Mouse (Mus musculus) testis, adult 2 months (tissue): ENCODE results near the gene Edem1. TPM values are rescaled to one million over a fixed set of nuclear protein-coding genes. Genes with fewer than 3 reads are reported as not detected.

Experiments
- H3K27ac ChIP-seq: fragments of 200-500 bp; 2 replicates; pipeline ENCODE4 v1.5.1; 2012; ENCODE audit warnings: low read depth, low read length; ENCODE audit not compliant: control insufficient read depth, insufficient read depth
- H3K27me3 ChIP-seq: fragments of 200-500 bp; 2 replicates; pipeline ENCODE4 v1.6.1; 2012; ENCODE audit warnings: mild to moderate bottlenecking, low read length, moderate library complexity; ENCODE audit not compliant: control insufficient read depth, insufficient read depth
- H3K36me3 ChIP-seq: fragments of 200-500 bp; 2 replicates; pipeline ENCODE4 v1.6.1; 2012; ENCODE audit warnings: mild to moderate bottlenecking, low read length; ENCODE audit not compliant: control insufficient read depth, insufficient read depth
- H3K4me1 ChIP-seq: fragments of 200-500 bp; 2 replicates; pipeline ENCODE4 v1.6.1; 2012; ENCODE audit warnings: low read length; ENCODE audit not compliant: control insufficient read depth, insufficient read depth
- H3K4me3 ChIP-seq: fragments of 200-500 bp; 2 replicates; pipeline ENCODE4 v1.5.1; 2012; ENCODE audit warnings: low read depth, mild to moderate bottlenecking, low read length, moderate library complexity, mixed read lengths; ENCODE audit not compliant: control insufficient read depth
- CTCF ChIP-seq: fragments of 200-500 bp; IDR thresholded peaks from 2 replicates; pipeline ENCODE4 v1.5.1; 2012; ENCODE audit warnings: low read depth, mild to moderate bottlenecking, inconsistent platforms, low read length, moderate library complexity; ENCODE audit not compliant: control insufficient read depth, insufficient read depth, insufficient replicate concordance
- POLR2A ChIP-seq: fragments of 200-500 bp; IDR thresholded peaks from 2 replicates; pipeline ENCODE4 v1.6.1; 2012; ENCODE audit warnings: low read depth, mild to moderate bottlenecking, inconsistent platforms, low read length, moderate library complexity; ENCODE audit not compliant: control insufficient read depth
- polyA plus RNA-seq: library from polyadenylated mRNA; depleted of rRNA; stranded (reverse); fragments of >200 nt; gene quantifications from 2 replicates; pipeline ENCODE4 v1.2.3, GENCODE M21; 2012

Gene Edem1
- polyA plus RNA-seq, 1 experiment = 7.4 TPM

DNA sequence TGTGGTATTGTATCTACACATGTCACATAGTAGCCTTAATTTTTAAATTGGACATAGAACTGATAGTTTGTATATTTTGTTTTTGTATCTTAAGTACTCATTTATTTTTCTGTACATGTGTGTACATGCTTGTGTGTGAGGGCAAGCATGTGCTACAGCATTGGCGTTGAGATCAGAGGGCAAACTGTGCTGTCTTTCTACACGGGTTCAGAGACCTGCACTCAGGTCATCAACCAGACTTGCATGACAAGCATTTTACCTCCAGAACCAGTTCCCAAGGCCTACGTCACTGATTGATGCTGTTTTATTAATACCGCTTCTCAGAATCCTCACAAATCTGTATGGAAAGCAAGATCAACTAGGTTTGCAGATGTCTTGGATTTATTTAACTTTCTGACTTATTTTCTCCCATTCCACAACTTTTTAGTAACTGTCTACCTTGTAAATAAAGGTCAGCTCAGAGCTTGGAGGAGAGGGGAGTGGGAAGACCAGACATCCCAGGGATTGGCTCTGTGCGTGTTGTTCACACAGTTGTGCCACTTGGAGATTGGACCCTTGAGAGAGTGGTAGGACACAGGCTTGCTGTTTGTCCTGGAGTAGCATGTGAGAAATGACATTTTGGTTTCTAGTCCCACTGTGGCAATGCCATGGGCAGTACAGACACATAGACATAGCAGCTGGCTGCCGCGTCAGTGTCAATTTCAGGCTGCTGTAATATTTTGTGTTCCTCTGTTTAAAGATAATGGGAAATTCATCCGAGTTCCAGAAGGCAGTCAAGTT lies 12.6 kb downstream of the Edem1 start:
- Histone ChIP-seq H3K4me1 (no peaks in the 10 kb centered on the region), H3K4me3 (no peak overlapping the region), H3K36me3 (no peaks in the 10 kb centered on the region), H3K27ac (no peak overlapping the region), H3K27me3 (no peaks in the 10 kb centered on the region)
- TF ChIP-seq CTCF (no peak), POLR2A (no peak)

DNA sequence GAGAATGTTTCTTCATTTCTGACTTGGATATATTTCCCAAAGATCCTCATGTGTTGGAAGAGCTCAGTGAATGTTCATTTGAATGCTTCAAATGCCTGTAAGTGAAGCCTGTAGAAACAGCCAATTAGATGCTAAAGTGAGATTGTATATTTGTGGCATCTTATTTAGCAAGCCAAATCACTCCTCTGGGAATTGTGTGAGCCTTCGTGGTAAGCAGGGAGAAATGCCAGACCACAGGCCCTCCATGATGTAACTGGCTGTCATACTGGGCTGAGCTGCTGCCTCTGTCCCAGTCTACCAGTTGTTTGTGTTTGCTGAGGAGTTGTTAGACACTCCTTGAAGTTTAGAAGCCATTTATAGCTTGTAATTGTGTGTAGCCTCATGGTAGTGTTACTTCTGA lies 15.2 kb downstream of the Edem1 start:
- Histone ChIP-seq H3K36me3 (no peaks in the 10 kb centered on the region), H3K4me1 (no peaks in the 10 kb centered on the region), H3K4me3 (no peak overlapping the region), H3K27me3 (no peaks in the 10 kb centered on the region), H3K27ac (no peak overlapping the region)
- no peak for TF ChIP-seq POLR2A
- no peak for TF ChIP-seq CTCF

DNA sequence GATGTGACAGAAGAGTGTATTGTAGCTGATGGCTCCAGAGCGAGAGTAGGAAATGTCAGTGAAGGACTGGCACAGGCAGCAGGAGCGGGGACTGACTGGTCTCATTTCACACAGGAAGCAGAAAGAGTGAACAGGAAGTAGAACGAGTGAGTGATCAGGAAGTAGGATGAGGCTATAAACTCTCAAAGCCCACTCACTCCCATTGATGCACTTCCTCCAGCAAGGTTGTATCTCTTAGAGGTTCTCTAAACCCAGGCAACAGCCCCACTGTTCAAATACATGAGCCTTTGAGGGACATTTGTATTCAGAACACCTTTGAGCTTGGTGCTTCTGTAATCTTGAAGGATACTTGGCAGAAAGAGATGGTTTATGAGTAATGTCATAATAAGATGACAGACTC lies 15.7 kb downstream of the Edem1 start:
- Histone ChIP-seq H3K27me3 (no peaks in the 10 kb centered on the region), H3K4me1 (no peaks in the 10 kb centered on the region), H3K27ac (no peak overlapping the region), H3K36me3 (no peaks in the 10 kb centered on the region), H3K4me3 (no peak overlapping the region)
- no peak for TF ChIP-seq CTCF
- no peak for TF ChIP-seq POLR2A

DNA sequence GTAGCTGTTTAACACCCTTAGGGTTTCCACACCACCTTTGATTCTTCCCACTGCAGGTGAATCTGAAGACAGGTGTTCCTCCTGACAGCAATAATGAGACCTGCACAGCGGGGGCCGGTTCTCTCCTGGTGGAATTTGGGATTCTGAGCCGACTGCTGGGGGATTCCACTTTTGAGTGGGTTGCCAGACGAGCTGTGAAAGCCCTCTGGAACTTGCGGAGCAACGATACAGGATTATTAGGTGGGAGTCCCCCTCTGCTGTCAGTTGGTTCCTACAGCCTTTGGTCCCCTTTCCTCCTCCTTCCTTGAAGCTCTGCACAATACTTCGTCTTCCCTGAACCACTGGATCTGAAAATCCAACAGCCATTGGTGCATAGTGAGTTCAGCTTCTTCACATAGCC lies 16.3 kb downstream of the Edem1 start:
- no peaks in the 10 kb centered on the region for H3K27me3 ChIP-seq
- TF ChIP-seq CTCF (no peak), POLR2A (no peak)
- H3K4me3 ChIP-seq = no peak overlapping the region
- H3K36me3 ChIP-seq = no peaks in the 10 kb centered on the region
- no peaks in the 10 kb centered on the region for H3K4me1 ChIP-seq
- no peak overlapping the region for H3K27ac ChIP-seq

DNA sequence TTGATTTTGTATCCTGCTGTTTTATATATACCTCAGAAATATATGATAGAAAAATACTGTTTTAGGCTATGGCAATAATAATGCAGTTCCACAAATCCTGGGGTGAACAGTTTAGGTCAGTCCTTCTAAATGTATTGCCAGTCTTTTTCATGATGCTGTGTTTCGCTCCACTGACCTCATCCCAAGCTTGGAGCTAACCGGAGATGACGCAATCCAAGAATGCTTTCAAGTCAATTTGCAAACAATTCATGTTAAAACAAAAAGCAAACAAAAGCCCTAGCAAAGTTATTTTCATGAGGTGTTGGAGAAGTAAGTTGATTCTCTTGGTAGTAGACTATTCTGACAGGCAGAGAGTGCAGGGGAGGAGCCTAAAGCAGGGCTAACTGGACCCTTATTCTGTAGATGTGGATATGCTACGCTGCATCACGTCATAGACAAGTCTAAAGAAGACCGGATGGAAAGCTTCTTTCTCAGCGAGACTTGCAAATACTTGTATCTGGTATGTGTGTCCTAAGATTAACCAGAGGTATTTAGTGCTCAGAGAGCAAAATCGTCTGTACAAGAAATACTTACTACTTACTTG lies 23.7 kb downstream of the Edem1 start:
- H3K27ac ChIP-seq = no peak overlapping the region
- no peaks in the 10 kb centered on the region for H3K36me3 ChIP-seq
- H3K4me3 ChIP-seq = no peak overlapping the region
- no peaks in the 10 kb centered on the region for H3K4me1 ChIP-seq
- no peaks in the 10 kb centered on the region for H3K27me3 ChIP-seq
- no peak for TF ChIP-seq POLR2A
- no peak for TF ChIP-seq CTCF

DNA sequence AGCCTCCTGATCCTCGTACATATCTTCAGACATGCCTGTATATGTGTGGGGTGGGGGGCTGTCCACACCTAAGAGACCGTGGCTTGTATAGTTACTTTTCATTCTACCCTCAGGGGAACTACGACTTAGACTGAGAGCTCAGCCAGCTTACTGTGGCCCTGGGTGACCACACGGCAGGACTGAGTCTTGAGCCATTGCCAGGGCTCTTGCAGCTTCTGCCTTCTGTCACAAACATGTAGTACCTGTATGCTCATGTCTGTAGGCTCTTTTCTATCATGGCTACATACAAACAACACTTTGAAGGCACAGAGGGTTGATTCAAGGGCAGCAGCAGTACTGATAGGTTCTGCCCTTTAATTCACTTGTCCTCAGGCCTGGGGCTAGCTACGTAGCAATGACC lies 24.5 kb downstream of the Edem1 start:
- no peaks in the 10 kb centered on the region for H3K27me3 ChIP-seq
- no peak for TF ChIP-seq CTCF
- TF ChIP-seq POLR2A = no peak
- H3K36me3 ChIP-seq = no peaks in the 10 kb centered on the region
- H3K27ac ChIP-seq = no peak overlapping the region
- H3K4me3 ChIP-seq = no peak overlapping the region
- no peaks in the 10 kb centered on the region for H3K4me1 ChIP-seq

DNA sequence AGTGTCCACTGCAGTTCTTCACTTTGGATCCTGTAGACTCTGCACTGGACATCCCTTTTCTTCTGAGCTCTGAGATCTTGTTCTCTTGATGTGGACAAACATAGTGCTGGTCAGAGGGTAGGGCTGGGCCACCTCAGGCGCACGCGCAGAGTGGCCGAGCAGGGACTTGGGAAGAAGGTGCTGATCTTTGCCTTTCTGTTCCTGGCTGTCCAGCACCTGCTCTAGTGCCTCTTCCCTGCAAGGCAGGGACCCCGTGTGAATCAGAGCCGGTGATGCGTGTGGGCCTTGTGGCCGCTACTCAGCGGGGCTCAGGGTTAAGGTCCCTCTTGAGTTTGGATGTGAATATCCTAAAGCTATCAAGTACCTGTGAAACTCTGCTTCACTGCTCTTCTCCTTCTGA lies 30.1 kb downstream of the Edem1 start:
- H3K4me3 ChIP-seq = no peak overlapping the region
- H3K27ac ChIP-seq = no peak overlapping the region
- H3K4me1 ChIP-seq = no peaks in the 10 kb centered on the region
- no peaks in the 10 kb centered on the region for H3K36me3 ChIP-seq
- no peaks in the 10 kb centered on the region for H3K27me3 ChIP-seq
- TF ChIP-seq CTCF (no peak), POLR2A (no peak)
